Mouse (Mus musculus) limb, embryonic 15.5 days (tissue): Measurements from ENCODE around the gene Gucy2d. TPM values are rescaled to one million over a fixed set of nuclear protein-coding genes. Genes with fewer than 3 reads are reported as not detected.
A peak's percentile ranks its signal among the peaks of the same experiment; 100 is the strongest.

Source experiments
- ATAC-seq: fragments of 200-750 bp; cut with Nextera tagmentation; 2 replicates; pipeline ENCODE4 v1.8.0; 2017; ENCODE audit warnings: low read depth, moderate TSS enrichment; ENCODE audit not compliant: insufficient number of reproducible peaks, low FRiP score, low TSS enrichment
- H3K27ac ChIP-seq: fragments of 300-500 bp; sonication (generic); 2 replicates; pipeline ENCODE4 v1.5.1; 2015; ENCODE audit warnings: moderate library complexity, mild to moderate bottlenecking, inconsistent platforms
- H3K27me3 ChIP-seq: fragments of 300-500 bp; sonication (generic); 2 replicates; pipeline ENCODE4 v1.6.1; 2015; ENCODE audit warnings: inconsistent platforms
- H3K36me3 ChIP-seq: fragments of 300-500 bp; sonication (generic); 2 replicates; pipeline ENCODE4 v1.6.1; 2015; ENCODE audit warnings: inconsistent platforms
- H3K4me1 ChIP-seq: fragments of 300-500 bp; sonication (generic); 2 replicates; pipeline ENCODE4 v1.6.1; 2015; ENCODE audit warnings: inconsistent platforms
- H3K4me2 ChIP-seq: fragments of 300-500 bp; sonication (generic); 2 replicates; pipeline ENCODE4 v1.6.1; 2015; ENCODE audit warnings: mild to moderate bottlenecking, inconsistent platforms
- H3K4me3 ChIP-seq: fragments of 300-500 bp; sonication (generic); 2 replicates; pipeline ENCODE4 v1.5.1; 2015; ENCODE audit warnings: mild to moderate bottlenecking, inconsistent platforms
- H3K9ac ChIP-seq: fragments of 300-500 bp; sonication (generic); 2 replicates; pipeline ENCODE4 v1.6.1; 2015; ENCODE audit warnings: inconsistent platforms
- H3K9me3 ChIP-seq: fragments of 300-500 bp; sonication (generic); 2 replicates; pipeline ENCODE4 v1.6.1; 2016; ENCODE audit warnings: inconsistent platforms
- WGBS: fragments of 180-500 bp; shearing (Covaris S2); methylation state at CpG from one replicate; pipeline ENCODE4 v1.1.7; 2015; 5-methylcytosine and 5-hydroxymethylcytosine counted together
- polyA plus RNA-seq: library from polyadenylated mRNA; unstranded; fragments of >200 nt; fragmentation: Nextera tagmentation; extraction: Ambion mirVana; gene quantifications from 2 replicates; pipeline ENCODE4 v1.2.1, GENCODE M21; 2015

The Gucy2d gene
- polyA plus RNA-seq, 1 experiment from 2014 or later, result not detected

DNA sequence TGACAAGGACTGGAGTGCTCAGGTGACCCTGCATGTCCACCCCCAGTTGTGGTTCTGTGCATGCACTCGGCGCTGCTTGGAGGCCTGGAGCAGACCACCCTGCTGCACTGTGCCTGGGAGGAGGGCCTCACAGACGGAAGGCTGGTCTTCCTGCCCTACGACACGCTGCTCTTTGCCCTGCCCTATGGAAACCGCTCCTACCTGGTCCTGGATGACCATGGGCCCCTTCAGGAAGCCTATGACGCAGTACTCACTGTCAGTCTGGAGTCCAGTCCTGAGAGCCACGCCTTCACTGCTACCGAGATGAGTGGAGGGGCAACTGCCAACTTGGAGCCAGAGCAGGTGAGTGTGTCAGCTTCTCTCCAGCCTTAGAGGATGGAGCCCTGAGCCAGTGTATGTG lies 9.5 kb downstream of the Gucy2d start:
- ATAC-seq, result no peak
- 78% methylated on average over 9 of the region's 9 CpGs for WGBS
- H3K9ac ChIP-seq, result no peak overlapping the region
- H3K4me2 ChIP-seq, result no peak overlapping the region
- no peaks in the 10 kb centered on the region for H3K36me3 ChIP-seq
- no peak overlapping the region for H3K4me3 ChIP-seq
- H3K27ac ChIP-seq, result no peak overlapping the region
- no peaks in the 10 kb centered on the region for H3K9me3 ChIP-seq
- H3K27me3 ChIP-seq, result no peaks in the 10 kb centered on the region
- H3K4me1 ChIP-seq, result peaks cover 8% of the 10 kb centered on the region; the same call in 1 of the 2 replicates

DNA sequence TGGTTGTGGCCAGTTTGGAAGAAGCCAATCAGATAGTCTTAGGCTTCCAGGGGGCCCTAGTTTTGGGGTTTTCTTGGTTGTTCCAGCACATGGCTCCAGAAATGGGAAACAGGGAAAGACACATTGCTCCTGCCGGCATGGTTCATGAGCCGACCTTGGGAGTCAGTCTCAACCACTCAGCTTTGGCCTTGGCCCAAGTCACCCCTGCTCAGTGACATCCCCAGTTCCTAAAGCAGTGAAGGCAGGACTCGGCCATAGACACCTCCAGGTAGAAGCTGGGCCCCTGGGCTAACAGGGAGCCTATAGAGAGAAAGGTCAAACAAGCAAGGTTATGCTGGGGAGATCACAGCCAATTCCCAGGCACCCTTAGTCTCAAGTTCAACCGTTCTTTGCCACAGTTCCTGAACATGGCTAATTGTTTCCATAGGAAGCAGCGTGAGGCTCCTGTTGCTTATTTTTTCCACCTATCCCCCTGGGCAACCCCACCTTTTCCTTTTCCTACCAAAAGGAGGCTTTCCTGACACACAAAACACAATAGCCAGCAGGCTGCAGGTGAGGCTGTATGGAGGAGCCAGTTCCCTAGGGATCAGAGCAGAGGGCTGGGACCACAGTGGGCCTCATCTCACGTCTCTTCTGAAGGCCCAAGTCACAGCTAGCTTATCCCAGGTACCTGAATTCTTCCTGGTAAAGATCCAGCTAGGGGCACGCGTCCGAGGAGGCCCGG lies 14.3 kb downstream of the Gucy2d start:
- ATAC-seq, result no peak
- Histone ChIP-seq H3K4me3 (no peak overlapping the region), H3K36me3 (no peaks in the 10 kb centered on the region), H3K27ac (no peak overlapping the region), H3K9ac (no peak overlapping the region), H3K9me3 (no peaks in the 10 kb centered on the region), H3K27me3 (no peaks in the 10 kb centered on the region), H3K4me2 (no peak overlapping the region), H3K4me1 (peaks cover 11% of the 10 kb centered on the region; the same call in 1 of the 2 replicates)
- WGBS, result 46% methylated on average over 10 of the region's 10 CpGs

DNA sequence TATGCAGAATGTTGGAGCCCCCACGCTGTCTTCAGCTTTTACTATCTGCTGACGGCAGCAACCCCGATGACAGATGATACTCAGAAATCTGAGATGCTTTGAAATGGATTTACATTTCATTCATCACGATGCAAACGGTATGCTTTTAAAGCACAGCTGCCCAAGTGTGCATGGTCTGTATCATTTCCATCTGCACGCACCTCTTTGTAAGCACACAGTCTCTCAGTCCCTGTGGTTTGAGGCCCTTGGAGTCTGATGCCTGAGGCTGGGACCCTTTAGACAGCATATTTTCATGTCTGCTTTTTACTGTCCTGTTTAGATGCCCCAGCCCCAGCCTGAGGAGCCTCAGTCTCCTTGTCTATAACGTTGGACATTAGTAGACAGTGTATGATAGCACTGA lies 20.1 kb downstream of the Gucy2d start:
- Histone ChIP-seq H3K4me2 (no peak overlapping the region), H3K27me3 (no peaks in the 10 kb centered on the region), H3K4me3 (no peak overlapping the region), H3K36me3 (no peaks in the 10 kb centered on the region), H3K4me1 (0 out of 2 replicates have a peak, but pooled peaks cover 7% of the 10 kb centered on the region), H3K9ac (no peak overlapping the region), H3K27ac (no peak overlapping the region), H3K9me3 (no peaks in the 10 kb centered on the region)
- ATAC-seq, result 0 out of 2 replicates have a peak, but pooled peaks have one; percentile 33
- 39% methylated on average over 7 of the region's 7 CpGs for WGBS

DNA sequence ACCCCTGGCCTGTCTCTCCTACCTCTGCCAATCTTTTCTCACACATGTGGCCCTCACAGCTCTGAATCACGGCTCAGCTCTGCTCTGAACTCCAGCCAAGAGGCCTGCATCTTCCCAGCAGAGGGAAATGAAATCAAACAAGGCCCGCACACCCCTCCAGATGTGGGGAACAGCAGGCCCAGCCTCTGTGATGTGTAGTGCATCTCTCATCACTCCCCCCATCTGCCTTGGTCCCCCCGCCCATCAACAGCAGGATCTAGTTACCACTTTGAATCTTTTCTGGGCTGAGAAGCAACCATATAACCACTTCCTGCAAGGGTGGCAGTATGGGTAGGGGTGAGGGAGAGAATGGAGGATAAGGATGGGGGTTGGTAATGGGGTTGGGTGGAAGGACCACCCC lies 28.9 kb downstream of the Gucy2d start:
- Histone ChIP-seq H3K36me3 (no peaks in the 10 kb centered on the region), H3K9ac (no peak overlapping the region), H3K4me2 (no peak overlapping the region), H3K27ac (peak overlapping the region; percentile 61), H3K4me1 (peaks cover 18% of the 10 kb centered on the region), H3K27me3 (no peaks in the 10 kb centered on the region), H3K4me3 (no peak overlapping the region), H3K9me3 (no peaks in the 10 kb centered on the region)
- WGBS, result 32% methylated on average over 3 of the region's 3 CpGs
- peak; percentile 60; the same call in 1 of the 2 replicates for ATAC-seq

DNA sequence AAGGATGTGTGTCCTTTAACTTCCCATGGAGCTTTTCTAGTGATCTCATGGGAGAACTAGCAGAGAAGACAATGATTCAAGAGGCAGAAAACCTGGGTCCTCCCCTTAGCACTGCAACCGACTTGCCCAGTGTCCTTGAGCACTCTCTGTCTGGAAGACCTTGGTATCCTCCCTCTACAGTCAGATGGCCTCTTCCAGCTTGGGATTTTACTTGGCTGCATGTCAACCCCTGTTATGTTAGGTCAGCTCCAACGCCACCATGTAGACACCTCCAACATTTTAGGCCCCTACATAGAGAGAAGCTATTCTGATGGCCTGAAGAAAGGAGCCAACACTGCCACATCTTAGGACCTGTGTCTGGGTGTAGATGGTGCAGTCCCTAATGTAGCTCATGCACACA lies 32.3 kb downstream of the Gucy2d start:
- 83% methylated on average over 2 of the region's 2 CpGs for WGBS
- Histone ChIP-seq H3K4me1 (peaks cover 18% of the 10 kb centered on the region), H3K9me3 (no peaks in the 10 kb centered on the region), H3K27ac (no peak overlapping the region), H3K9ac (no peak overlapping the region), H3K4me3 (no peak overlapping the region), H3K27me3 (no peaks in the 10 kb centered on the region), H3K36me3 (no peaks in the 10 kb centered on the region), H3K4me2 (no peak overlapping the region)
- no peak for ATAC-seq

DNA sequence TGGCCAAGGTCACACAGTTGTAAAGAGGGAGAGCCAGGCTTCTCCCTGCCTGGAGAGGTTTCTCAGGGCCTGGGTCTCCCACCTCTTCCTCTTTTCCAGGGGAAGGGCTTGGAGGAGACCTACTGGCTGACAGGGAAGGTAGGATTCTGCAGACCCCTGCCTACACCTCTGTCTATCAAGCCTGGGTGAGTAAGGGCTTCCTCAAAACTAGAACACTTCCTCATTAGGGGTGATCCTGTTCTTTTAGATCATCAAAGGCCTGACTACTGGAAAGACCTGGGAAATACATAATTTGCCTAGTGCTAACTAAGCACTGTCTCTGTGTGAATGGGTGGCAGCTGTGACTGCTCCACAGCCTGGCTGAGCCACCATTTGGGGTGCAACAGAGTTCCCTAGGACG lies 34.3 kb downstream of the Gucy2d start:
- WGBS, result 70% methylated on average over 1 of the region's 1 CpGs
- ATAC-seq, result no peak

DNA sequence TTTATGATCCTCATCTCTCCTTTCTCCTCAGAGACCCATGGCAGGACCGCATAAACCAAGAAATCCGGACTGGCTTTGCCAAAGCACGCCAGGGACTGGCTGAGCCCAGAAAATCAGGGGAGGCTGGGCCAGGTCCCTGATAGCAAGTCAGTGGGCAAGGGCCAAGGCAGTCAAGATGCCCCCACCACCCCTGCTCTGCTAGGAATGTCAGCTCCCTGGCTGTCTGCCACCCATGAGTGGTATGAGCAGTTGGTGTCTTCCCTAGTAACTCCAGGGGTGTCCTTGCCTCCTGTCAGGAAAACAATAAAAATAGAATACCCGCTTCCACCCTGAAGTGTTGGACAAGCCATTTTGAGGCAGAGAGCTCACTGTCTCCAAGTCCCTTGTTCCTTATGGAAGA lies 36.9 kb downstream of the Gucy2d start:
- 66% methylated on average over 4 of the region's 4 CpGs for whole genome bisulfite sequencing

More for the DNA sequence above, 34.3 kb downstream of the Gucy2d start:
- H3K9me3 ChIP-seq, result no peaks in the 10 kb centered on the region
- no peak overlapping the region for H3K9ac ChIP-seq
- no peaks in the 10 kb centered on the region for H3K36me3 ChIP-seq
- H3K4me1 ChIP-seq, result peaks cover 6% of the 10 kb centered on the region
- peaks cover 4% of the 10 kb centered on the region for H3K27me3 ChIP-seq
- H3K27ac ChIP-seq, result no peak overlapping the region
- no peak overlapping the region for H3K4me2 ChIP-seq
- no peak overlapping the region for H3K4me3 ChIP-seq

DNA sequence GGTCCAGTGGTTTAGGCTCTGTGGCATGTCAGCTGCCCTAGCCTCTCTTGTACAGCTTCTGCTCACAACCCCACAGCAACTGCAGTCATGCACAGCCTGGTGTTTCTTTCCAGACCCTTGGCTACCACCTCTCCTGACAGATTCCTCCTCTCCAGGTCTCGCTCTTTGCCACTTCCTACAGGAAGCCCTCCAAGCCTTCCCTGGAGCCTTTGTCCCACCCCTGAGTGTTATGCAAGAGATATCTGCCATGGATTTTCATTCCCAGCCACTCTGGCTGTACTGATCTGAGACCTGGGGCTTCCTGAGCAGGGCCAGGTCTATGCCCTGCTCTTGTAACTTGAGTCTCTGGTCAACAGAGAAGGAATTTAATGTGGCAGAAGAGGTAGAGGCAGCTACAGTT lies 40.3 kb downstream of the Gucy2d start:
- H3K36me3 ChIP-seq, result no peaks in the 10 kb centered on the region
- H3K9me3 ChIP-seq, result no peaks in the 10 kb centered on the region
- 88% methylated on average over 1 of the region's 1 CpGs for WGBS
- H3K9ac ChIP-seq, result no peak overlapping the region
- H3K27ac ChIP-seq, result no peak overlapping the region
- H3K27me3 ChIP-seq, result peaks cover 13% of the 10 kb centered on the region
- ATAC-seq, result no peak
- no peak overlapping the region for H3K4me3 ChIP-seq
- H3K4me2 ChIP-seq, result no peak overlapping the region
- peaks cover 24% of the 10 kb centered on the region for H3K4me1 ChIP-seq

More for the DNA sequence above, 36.9 kb downstream of the Gucy2d start:
- ATAC-seq, result no peak
- no peak overlapping the region for H3K27ac ChIP-seq
- H3K4me2 ChIP-seq, result no peak overlapping the region
- H3K4me1 ChIP-seq, result peaks cover 11% of the 10 kb centered on the region
- H3K9me3 ChIP-seq, result no peaks in the 10 kb centered on the region
- peaks cover 13% of the 10 kb centered on the region for H3K27me3 ChIP-seq
- H3K36me3 ChIP-seq, result no peaks in the 10 kb centered on the region
- H3K4me3 ChIP-seq, result no peak overlapping the region
- no peak overlapping the region for H3K9ac ChIP-seq

DNA sequence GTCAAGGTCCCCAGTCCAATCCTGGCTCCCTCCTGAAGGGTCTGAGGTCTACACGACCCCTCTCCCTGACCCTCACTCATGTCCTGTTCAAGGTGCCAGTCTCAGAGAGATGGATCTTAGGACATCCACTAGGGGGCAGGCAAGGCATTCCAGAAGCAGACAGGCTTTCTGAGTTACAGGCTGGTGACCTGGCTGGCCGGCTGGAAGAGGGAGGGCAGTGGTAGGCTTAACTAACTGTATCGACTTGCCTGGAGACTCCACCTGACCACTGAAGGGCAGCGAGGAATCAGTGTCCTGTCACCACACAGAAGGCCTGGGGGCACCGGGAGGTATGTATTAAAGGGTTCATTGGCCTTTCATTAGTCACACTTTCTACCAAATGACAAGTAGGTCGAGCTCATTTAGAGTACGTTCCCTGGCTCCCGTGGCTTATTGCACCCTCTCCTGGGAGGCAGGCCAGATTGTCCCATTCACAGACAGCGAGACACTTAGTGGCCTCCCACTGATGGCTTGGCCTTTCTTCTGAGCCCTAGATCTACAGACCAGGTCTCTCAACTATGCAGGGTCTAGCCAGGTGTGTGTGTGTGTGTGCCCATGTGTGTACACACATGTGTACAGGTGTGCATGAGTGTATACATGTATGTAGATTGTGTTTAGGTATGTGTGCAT lies 41.0 kb downstream of the Gucy2d start:
- Histone ChIP-seq H3K9me3 (no peaks in the 10 kb centered on the region), H3K27ac (no peak overlapping the region), H3K4me1 (peaks cover 24% of the 10 kb centered on the region), H3K36me3 (no peaks in the 10 kb centered on the region), H3K4me2 (no peak overlapping the region), H3K9ac (no peak overlapping the region), H3K27me3 (peaks cover 13% of the 10 kb centered on the region), H3K4me3 (no peak overlapping the region)
- WGBS, result 21% methylated on average over 9 of the region's 9 CpGs
- ATAC-seq, result no peak

DNA sequence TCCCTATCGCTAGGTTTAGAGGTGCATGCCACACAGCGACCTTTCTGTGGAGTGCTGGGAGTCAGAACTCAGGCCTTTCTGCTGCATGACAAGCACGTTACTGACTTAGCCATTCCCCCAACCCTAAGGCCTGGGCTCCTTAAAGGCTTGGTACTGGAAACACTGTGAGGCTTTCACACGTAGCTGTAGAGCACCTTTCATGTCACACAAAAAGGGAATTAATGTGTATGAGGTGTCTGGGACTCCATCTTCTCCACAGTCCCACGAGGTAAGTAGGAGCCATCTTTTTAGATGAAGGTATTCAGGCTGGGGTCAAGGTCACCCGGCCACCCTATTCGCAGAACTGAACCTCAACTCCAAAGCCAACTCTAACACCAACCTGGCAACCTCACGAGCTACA lies 41.6 kb downstream of the Gucy2d start:
- ATAC-seq, result no peak
- peaks cover 30% of the 10 kb centered on the region for H3K4me1 ChIP-seq
- H3K27me3 ChIP-seq, result peaks cover 13% of the 10 kb centered on the region
- peak overlapping the region; percentile 70; the same call in 1 of the 2 replicates for H3K27ac ChIP-seq
- H3K36me3 ChIP-seq, result no peaks in the 10 kb centered on the region
- H3K9ac ChIP-seq, result no peak overlapping the region
- no peak overlapping the region for H3K4me3 ChIP-seq
- H3K4me2 ChIP-seq, result no peak overlapping the region
- 79% methylated on average over 8 of the region's 8 CpGs for WGBS
- no peaks in the 10 kb centered on the region for H3K9me3 ChIP-seq

DNA sequence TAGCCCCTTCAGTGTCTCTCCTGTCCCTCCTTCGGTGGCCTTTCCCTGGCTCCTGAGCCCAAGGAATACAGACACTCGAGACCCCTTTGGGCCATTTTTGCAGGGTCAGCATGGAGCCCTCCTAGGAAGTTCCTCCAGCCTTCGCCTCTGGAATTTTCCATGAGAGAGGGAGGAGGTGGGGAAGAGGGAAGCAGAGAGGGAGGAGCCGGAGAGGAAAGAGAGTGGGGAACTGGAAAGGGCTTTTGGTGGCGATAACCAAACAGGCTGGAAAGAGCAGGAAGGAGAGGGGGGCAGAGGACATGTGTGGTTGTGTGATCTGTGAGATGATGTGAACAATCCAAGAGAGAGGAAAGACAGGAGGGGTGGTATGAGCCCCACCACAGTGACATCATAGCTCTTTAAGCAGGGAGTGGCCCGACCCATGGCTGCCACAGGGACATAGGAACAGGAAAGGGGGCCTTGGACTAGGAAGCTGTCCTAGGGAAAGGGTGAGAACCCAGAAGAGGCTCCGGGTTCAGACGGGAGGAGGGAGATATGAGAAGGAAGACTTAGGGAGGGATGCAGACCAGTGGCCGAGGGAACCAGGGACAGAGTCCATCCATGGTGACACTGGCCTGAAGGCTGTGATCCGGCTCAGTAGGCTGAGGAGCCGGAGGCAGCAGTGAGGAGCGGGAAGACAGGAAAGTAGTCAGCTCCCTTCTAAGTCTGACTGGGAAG lies 42.5 kb downstream of the Gucy2d start:
- peaks cover 13% of the 10 kb centered on the region for H3K27me3 ChIP-seq
- H3K9me3 ChIP-seq, result no peaks in the 10 kb centered on the region
- H3K4me3 ChIP-seq, result no peak overlapping the region
- 48% methylated on average over 12 of the region's 12 CpGs for WGBS
- peaks cover 30% of the 10 kb centered on the region for H3K4me1 ChIP-seq
- H3K27ac ChIP-seq, result peak overlapping the region; percentile 70
- no peaks in the 10 kb centered on the region for H3K36me3 ChIP-seq
- no peak overlapping the region for H3K4me2 ChIP-seq
- H3K9ac ChIP-seq, result no peak overlapping the region
- peak; percentile 15; the same call in 1 of the 2 replicates for ATAC-seq

DNA sequence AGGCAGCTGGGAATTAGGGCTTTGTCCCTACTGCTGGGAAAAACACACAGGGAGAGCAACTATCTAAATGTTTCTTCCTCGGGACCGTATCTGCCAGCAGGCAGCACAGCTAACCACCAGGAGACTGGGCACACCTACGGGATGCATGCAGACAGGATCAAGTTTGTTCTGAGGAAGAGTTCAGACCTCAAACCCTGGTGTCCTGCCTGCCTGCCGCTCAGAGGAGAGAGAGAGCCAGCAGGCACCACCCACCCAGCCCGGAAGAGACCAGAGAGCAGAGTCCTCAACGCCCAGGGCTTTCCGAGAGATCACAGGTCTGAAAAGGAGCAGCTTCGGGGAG lies 43.0 kb downstream of the Gucy2d start:
- H3K27me3 ChIP-seq, result peaks cover 13% of the 10 kb centered on the region
- ATAC-seq, result no peak
- peaks cover 30% of the 10 kb centered on the region for H3K4me1 ChIP-seq
- no peak overlapping the region for H3K9ac ChIP-seq
- no peak overlapping the region for H3K4me3 ChIP-seq
- peak overlapping the region; percentile 70 for H3K27ac ChIP-seq
- 32% methylated on average over 8 of the region's 8 CpGs for WGBS
- no peaks in the 10 kb centered on the region for H3K36me3 ChIP-seq
- no peaks in the 10 kb centered on the region for H3K9me3 ChIP-seq
- H3K4me2 ChIP-seq, result no peak overlapping the region
